Mouse (Mus musculus) bone marrow, adult 2 months (tissue): ENCODE measurements around the gene Rubcn.

Experiments
- CTCF ChIP-seq: fragments of 200-500 bp; IDR thresholded peaks from 2 replicates; pipeline ENCODE4 v1.5.1; 2011; ENCODE audit warnings: low read length, control low read depth; ENCODE audit not compliant: control insufficient read depth, insufficient read depth
- POLR2A ChIP-seq: fragments of 200-500 bp; IDR thresholded peaks from 2 replicates; pipeline ENCODE4 v1.6.1; 2011; ENCODE audit warnings: low read depth, mild to moderate bottlenecking, control low read depth, low read length, borderline replicate concordance; ENCODE audit not compliant: control insufficient read depth

GRCm38 (mm10) chr16:32790056-32790455, 87.5 kb downstream of the Rubcn start:
- no peak for TF ChIP-seq POLR2A
- TF ChIP-seq CTCF: no peak
